Mouse (Mus musculus): ENCODE data around the gene Ubl3. TPM values are rescaled to one million over a fixed set of nuclear protein-coding genes. Genes with fewer than 3 reads are reported as not detected.

Ubl3 gene
- polyA plus RNA-seq, 1 experiment = 50.8 TPM

DNA sequence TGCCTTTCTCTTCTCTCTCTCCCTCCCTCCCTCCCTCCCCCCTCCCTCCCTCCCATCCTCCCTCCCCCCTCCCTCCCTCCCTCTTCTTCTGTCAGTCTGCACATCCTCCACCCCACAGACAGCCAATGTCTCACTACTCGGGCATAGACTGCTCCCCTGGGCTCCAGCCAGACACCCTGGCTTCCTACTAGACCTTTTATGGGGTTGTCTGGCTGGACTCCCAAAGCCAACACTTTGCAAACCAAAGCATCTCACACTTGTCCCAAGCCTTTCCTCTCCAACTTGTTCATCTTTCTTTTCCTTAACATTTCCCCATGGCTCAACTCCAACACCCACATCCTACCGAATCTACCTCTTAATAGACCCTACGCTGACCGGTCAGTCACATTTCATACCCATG lies 10.7 kb upstream of the Ubl3 start:
- no peak for DNase-seq (ENCODE audit: low spot score)

DNA sequence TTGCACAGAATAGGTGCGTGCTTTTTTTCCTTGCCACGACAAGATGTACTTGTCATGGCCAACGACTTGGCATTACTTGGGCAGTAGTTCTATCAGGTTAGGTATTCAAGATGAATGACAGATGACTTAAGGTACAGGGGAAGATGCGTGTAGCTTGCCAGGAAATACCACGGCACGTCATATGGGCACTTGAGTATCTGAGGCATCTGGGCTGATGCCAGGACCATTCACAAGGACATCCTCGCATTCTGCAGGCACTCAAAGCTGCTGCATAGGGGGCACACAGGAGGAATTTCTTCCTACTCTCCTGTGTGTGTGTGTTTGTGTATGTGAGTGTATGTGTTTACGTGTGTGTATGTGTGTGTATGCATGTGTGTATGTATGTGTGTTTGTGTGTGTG lies 9.6 kb upstream of the Ubl3 start:
- no peak for DNase-seq (ENCODE audit: low spot score)

DNA sequence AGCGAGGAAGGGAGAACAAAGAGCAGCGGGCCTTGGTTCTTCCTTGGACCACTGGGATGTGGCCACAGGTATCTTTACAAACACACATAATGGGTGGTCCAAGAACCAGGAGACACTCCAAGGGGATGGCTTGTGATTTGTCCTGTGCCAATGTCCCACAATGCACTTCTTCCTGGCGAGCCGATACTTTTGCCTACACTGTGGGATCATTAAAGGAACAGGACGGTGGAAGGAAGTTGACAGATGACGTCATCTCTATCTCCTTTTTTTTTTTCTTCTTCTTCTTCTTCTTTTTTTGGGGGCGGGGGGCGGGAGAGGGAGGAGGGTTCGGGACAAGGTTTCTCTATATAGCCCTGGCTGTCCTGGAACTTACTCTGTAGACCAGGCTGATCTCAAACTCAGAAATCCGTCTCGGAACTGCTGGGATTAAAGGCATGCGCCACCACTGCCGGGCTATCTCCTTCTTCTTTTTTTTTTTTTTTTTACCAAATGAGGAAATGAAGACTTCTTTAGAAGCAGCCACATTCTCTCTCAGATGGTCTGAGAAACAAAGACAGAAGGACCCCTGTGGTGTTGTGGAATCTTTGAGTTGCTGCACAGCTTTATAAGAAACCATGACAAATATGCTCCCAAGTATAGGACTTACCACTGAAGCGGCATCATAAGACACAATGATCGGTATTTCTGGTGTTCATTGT lies 6.8 kb upstream of the Ubl3 start:
- DNase-seq (ENCODE audit: low spot score) = no peak

DNA sequence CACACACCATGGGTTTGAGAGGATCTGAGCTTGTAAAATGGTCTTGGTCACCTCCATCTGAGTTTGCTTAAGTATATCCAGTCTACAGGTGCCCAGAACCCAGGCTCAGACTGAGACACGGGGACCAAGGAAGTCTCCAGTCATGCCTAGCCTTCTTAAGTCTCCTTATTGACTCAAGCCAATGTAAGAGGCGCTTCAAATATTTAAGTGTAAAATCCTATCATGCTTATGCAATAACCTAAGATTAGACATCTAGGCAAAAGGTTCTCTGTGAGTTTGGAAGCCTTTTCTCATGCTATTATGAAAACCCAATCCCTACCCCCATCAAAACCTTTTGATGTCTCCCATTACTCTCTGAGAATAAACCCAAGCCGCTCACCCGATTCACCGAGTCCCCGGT lies 5.9 kb upstream of the Ubl3 start:
- DNase-seq (ENCODE audit: low spot score) = no peak

DNA sequence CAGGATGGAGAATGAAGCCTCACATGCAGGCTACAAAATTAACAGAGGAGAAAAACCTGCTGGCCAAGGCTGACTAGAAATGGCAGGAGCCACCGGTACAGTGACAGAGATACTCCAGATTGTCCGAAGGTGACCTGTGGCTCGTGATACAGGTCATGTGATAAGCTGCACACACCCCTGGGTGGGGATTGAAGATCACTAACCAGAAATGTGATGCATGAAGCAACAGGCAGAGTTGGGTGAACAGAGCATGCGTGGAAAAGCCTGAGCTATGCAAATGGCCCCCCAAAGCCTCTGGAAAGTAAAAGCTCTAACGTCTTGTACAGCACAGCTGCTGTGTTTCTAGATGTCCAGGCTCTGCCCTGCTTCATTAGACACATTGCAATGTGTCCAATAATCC lies 3.9 kb upstream of the Ubl3 start:
- DNase-seq (ENCODE audit: low spot score) = no peak

DNA sequence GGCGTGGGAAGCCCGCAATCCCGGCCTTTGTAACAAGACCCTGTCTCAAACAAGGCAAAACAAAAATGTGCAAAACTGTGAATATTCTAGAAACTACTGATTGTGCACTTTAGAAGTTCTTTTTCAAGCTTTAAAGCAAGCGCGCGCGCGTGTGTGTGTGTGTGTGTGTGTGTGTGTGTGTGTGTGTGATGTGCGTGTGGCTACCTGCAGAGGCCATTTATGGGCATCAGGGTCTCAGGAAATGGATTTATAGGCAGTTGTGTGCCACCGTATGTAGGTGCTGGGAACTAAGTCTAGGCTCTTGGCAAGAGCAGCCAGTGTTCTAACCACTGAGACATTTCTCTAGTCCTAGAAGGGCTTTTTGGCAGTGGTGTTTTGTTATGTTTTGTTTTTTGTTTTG lies 2.6 kb upstream of the Ubl3 start:
- DNase-seq (ENCODE audit: low spot score) = no peak

DNA sequence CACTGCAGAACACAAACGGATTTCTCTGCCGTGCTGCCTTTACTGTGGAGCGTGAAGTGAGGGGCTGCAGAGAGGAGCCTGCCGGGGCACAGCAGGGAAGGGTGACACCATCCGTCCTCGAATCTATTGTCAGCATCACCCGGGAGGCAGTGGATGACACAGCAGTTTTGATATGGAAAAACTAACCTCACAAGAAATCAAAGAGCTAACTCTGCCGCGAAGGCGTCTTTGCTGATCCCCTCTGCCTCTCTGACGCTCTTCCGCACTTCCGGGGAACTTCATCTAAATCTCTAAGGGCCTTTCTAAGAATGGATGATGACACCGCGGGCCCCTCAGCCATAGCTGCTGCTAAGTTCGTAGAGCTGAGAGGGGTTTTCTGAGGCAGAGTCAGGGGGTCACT lies 2.1 kb upstream of the Ubl3 start:
- no peak for DNase-seq (ENCODE audit: low spot score)

DNA sequence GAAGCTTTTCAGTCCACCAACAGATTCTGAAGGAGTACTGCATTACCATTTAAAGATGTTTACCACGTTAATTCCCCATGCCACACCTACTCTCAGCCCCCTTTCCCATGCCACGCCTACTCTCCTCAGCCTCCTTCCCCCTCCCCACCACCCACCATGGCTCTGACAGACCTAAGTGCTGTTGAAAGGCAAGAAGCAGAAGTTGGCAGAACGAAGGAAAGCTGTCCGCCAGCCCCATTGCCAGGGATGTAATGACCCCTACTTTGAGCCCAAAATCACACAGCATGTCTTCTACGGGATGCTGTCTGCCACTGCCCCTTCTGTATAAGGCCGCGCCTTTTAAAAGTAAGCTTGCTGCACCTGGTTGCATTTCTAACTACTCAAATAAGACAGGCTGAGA lies 1.7 kb upstream of the Ubl3 start:
- DNase-seq (ENCODE audit: low spot score) = no peak

DNA sequence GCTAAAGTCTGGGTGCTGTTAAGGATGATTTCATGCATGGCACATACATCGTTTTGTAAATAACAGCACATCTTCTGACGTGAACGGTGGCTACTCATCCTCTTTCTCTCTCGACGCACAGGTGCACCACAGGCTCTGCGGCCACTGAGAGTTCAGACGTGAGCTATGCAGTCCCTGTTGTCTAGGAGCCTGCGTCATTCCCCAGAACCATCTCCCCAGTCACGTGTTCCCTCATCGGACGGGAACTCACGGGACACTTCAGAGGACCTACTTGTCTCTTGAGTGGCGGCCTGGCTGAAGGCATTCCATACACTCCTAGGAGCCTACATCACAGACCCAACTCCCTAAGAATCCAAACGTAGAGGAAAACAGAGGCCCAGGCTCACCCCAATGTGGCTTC lies 1.1 kb upstream of the Ubl3 start:
- no peak for DNase-seq (ENCODE audit: low spot score)

DNA sequence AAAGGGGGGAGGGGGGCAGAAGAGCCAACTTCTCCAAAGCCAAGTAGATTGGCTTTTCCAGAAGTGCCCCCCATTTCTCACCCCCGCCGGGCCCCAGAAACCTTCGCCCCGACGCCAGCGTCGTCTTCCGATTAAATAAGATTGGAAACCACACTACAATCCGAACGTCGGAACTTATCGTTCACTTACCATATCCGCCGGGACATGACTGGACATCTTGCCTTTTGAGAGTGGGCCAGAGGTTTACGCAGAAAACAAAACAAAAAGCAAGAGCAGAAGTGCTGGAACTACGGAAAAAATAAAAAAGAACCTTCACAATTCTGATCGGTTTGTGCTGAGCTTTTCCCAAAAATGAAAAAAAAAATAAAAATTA lies 839 bp downstream of the Ubl3 start:
- no peak for DNase-seq (ENCODE audit: low spot score)

DNA sequence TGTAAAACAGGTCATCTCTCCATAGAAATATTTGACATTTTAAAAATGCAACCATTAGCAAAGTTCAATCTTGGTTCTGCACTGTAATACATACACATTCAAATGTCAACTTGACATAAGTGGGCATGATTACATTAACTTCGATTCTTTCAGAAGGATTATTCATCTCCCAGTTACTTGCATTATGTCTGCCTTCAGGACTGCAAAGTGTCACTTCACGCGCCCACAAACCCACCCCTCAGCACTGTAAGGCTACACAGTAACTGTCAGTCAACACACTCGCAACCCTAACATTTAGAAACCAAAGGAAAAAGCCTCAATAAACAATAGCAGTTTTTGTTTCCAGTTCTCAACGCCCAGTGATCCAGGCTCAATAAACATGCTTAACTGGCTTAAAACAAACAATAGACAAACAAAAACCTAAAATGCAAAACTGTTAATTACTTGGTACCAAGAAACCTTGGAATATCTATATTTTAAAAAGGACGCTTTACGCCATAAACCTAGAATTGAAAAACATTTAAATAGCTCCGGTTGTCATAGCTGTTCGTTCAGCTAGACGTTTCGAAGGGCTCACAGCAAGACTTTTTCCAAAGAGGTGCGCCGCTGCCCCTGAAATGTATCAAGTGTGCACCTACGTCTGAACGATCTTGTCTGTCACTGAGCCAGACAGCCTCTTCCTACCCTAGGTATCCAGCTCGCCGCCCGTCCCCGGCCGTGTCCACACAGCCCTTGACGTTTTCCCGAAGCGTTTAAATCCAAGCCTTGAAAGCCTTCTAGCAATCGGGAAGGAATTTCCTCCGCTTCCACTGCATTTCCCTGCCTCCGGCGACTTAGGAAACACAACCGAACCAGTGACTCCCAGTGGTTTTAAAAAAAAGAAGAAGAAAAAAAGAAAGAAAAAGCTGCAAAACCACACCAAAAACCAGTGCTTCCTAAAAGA lies 1.5 kb downstream of the Ubl3 start:
- no peak for DNase-seq (ENCODE audit: low spot score)

DNA sequence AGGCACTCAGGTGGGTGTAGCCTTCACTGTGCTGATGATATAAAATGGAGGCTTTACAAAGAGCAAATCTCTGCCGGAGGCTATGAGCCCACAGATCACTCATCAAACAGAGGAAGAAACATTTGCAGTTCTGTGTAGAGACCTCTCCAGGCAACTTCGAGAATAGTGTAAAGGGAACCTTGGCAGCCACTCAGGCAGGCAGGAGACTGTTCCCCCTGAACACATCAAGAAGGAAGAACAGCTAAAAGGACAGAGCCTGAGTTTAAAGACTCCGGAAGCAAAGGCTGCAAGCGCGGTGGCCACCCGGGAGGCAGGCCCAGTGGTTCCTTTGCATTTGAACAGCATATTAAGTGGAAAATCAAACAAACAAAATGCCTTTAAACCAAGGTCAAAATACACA lies 2.2 kb downstream of the Ubl3 start:
- DNase-seq (ENCODE audit: low spot score) = no peak

DNA sequence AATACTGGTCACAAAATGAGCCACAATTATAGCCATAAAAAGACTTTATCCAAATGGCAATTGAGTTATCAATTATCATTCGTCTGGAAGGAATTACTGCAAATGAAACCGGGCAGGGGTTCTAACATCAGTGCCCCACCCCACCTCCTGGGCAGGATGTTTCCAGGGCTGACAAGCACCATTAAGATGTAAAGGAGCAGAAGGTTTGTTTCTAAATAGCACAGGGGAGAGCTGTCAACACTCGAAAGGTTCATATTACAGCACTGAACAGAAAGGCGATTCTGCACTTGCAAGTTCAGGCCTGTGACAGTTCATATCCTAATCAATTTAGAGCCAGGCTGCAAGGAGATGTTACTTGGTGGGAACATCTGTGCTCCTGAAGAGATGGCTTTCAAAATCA lies 3.3 kb downstream of the Ubl3 start:
- DNase-seq (ENCODE audit: low spot score) = no peak

DNA sequence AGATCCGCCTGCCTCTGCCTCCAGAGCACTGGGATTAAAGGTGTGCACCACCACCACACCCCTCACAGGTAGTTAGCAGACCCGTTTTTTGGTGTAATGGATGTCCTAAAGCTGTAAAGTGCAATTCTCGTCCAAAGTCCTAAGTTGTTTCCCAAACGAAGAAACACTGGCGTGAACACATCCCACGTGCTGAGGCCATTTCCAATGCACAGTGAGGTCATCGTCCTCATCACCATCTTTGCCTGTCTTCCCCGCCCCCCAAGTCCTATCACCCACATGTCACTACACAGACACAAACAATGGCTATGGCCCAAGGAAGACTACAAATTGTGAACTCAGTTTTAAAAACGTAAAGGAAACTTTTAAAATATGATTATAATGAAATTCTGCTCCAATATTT lies 4.0 kb downstream of the Ubl3 start:
- no peak for DNase-seq (ENCODE audit: low spot score)

DNA sequence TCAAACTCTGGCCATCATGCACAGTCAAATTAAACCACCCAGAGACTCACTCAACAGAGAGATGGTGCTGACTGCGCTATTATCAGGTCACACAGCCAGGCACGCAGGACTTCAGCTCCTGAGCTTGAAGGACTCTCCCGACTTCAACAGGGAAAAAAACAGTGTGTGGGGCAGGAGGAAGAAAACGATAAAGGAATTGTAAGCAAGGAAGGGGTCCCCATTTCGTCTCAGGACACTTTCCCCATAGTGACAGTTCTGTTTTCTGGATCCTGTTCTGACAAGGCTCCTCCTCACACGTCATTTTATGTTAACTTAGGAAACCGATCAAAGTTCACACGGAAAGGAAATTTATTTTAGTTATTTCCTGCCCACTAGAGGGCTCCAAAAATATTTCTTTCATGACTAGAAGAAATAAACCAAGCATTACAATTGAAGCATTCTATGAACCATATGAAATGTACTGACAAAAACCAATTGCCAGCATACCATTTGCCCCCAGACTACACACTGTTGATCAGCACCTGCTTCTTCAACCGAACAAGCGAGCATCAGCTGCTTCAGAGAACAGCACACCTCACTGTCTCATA lies 4.6 kb downstream of the Ubl3 start:
- DNase-seq (ENCODE audit: low spot score) = no peak

DNA sequence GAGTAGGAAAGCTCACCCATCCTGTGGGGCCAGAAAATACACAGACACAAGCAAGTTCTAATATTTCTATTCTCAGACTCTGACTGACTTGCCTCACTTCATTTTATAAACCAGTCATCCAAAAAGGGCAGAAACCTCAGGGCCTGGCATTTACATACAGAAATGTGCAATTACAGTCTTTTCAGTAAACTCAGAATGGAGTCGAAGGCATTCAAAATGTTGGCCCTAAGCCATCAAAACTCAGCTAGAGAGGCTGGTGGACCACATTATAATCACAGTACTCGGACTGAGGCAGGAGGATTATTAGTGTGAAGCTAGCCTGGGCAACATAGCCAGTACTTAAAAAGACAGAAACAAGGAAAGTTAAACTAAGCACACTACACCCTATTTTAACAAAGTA lies 5.6 kb downstream of the Ubl3 start:
- DNase-seq (ENCODE audit: low spot score) = no peak

DNA sequence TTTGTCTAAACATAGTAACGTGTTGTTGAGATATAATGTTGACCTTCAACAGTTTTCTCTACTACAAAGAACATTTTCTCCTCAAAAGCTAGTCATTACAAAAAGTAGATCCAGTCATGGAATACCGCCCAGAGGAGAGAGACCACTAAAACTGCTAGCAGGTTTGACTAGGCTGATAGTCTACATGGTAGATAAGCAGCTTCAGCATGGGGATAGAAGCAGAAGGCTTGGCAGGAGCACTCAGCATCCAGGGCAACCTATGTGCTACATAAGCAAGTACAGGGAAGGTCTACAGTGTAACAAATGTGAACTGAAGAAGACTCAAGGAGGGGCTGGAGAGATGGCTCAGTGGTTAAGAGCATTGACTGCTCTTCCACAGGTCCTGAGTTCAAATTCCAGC lies 7.9 kb downstream of the Ubl3 start:
- no peak for DNase-seq (ENCODE audit: low spot score)

DNA sequence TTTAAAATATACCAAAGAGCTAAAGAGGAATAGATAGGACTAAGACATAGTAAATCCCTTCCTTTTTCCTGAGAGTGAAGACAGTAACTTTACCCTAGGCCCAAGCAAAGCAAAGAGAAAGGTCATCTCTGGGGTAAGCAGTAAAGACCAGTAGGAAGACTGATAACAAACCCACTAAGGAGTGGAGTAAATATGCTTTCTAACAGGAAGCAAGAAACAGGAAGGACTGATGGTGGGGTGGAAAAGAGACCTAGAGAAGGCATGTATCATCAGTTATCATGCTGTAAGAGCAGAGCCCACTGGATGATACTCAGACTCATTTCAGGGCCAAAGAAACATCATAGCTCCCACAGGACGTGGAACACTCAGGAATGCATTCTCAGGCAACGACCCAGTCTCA lies 10.4 kb downstream of the Ubl3 start:
- DNase-seq (ENCODE audit: low spot score) = no peak

DNA sequence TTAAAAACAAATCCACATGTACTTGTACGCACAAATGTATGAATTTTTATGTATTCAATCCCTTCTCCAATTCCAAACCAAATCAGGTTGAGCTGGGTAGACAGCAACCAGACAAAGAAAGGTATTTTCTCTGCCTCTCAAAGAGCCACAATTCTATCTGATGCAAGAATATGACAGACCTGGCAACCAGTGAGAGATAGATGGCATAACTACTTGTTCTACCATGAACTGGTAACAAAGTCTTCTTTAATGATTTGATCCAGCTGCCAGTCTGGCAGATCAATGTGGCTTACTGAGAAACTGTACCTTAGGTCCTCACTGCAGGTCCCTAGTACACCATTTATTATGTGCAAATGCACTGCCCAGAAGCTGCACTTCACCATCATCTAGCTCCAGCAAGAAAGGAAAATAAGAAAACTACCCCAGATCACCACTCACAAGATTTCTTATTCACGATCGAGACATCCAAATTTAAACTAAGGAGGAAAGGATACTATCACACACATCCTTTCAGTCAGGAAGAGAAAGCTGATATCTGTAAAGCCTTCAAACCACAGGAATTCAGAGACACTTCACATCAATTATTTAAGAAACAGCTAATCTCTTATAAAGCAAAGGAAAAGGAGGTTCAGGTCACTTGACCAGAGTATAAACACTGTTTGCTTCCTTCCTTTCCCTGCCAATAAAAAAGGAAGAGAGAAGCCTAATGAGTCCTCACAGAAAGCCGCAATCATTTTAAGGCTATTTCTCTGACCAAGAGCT lies 16.7 kb downstream of the Ubl3 start:
- no peak for DNase-seq (ENCODE audit: low spot score)

DNA sequence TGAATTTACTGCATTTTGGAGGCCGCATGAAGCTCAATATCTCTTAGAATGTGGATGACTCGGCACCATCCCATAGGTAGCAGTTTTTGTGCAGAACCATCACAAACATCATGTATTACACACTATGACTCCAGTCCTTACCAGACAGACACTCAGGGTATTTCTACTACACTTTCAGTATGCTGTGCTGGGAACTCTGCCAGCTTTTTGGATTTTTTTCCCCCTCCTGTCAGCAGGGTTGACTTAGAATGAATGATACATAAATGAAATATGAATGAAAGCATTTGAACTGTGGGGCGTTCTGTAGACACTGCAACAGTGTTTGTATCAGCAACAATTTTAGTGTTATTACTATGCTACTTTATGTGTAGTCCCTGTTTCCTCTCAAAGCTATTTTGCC lies 17.9 kb downstream of the Ubl3 start:
- no peak for DNase-seq (ENCODE audit: low spot score)

DNA sequence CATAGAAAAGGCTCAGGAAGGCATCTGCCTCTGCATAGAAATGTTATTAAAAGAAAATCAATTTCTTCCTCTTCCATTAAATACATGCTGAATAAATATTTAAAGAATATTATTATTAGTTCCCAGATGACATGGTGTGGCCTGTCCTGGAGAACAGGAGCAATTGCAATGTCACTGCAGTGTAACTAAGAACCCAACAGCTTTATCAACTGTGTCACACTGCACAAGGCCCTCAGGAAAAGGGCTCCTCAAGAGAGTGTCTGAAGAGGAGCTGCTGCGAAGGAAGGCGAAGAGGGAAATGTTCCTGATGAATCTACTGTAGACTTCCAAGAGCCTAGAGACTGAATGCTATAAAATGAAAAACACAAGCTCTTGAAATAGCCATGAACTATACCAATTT lies 18.7 kb downstream of the Ubl3 start:
- DNase-seq (ENCODE audit: low spot score) = no peak

DNA sequence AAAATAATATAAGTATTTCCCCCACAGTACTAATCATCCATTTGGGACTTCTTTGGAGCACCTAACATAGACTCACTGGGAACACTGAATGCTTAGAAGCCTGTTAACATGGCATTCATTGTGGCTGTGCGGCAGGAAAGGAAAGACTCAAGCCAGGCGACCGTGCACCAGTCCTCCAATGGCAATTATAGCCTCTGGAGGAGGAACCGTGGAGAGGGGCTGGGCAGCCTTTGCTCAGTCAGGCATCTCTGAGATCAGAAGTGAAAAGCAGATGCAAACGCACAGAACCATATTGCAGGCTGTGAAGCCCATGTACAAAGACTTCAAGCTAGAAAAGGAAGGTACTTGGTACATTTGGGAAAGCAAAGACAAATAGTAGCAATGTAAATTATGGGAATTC lies 20.4 kb downstream of the Ubl3 start:
- no peak for DNase-seq (ENCODE audit: low spot score)

All from urinary bladder, adult 2 months (tissue).